Mouse (Mus musculus): ENCODE measurements around the gene Mpg.

- no peak for TF ChIP-seq CTCF (conservative IDR thresholded peaks at IDR 0.05 in 1 of 2, IDR thresholded peaks at IDR 0.05 in 1 of 2; ENCODE audit: low read depth in 2 of 2, low read length in 2 of 2)
- no peak for TF ChIP-seq MAX (IDR thresholded peaks at IDR 0.05; ENCODE audit: low read length)
- no peak for TF ChIP-seq MYC (IDR thresholded peaks at IDR 0.05; ENCODE audit: low read depth, low read length)
- TF ChIP-seq USF1 (IDR thresholded peaks at IDR 0.05; ENCODE audit: low read depth, low read length) = no peak
- TF ChIP-seq POLR2A (IDR thresholded peaks at IDR 0.05; ENCODE audit: low read depth, low read length) = no peak
- no peak for TF ChIP-seq ZMIZ1 (IDR thresholded peaks at IDR 0.05; ENCODE audit: low read depth, low read length)
- TF ChIP-seq ELF1 (IDR thresholded peaks at IDR 0.05; ENCODE audit: low read depth, low read length) = no peak
- no peak for TF ChIP-seq USF2 (conservative IDR thresholded peaks at IDR 0.05; ENCODE audit: low read depth, low read length)
- TF ChIP-seq JUN (IDR thresholded peaks at IDR 0.05; ENCODE audit: insufficient read depth, low read depth, low read length) = no peak
- no peak for TF ChIP-seq CHD1 (IDR thresholded peaks at IDR 0.05; ENCODE audit: low read depth, low read length)
These were observed 24.8 kb downstream of the Mpg start for GRCm38 (mm10) chr11:32250880-32251763.

Data from CH12.LX (cell line).